Comparison of ENCODE assay signal across 11 mouse cellular contexts in the genomic region with DNA sequence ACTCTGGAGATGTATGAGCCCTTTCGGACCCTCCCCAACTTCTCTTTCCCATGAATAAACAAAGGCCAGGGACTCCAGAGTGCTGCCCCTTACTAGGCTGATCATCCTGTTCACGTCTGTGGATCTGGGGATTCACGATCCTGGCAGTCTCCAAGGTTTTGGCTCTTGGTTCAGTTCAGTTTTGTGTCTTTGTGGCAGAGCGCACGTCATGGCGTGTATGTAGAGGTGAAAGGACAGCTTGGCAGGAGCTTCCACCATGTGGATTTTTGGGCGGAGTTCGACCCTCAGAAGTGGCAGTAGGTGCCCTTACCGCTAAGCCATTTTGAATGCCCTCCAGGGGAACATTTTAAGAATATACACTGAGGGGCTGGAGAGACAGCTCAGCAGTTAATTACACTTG. TPM values are rescaled to one million over a fixed set of nuclear protein-coding genes. Genes with fewer than 3 reads are reported as not detected.
A peak's percentile ranks its signal among the peaks of the same experiment; 100 is the strongest.
DNase-seq lines count a peak whose midpoint lies in the region; ATAC-seq and TF ChIP-seq lines count a peak whose summit lies in the region.
"Had no signal": no experiment of that assay in that cellular context is flagged by ENCODE, and none has a peak within 500 bp of the region (broad histone marks: within the 10 kb centered on the region; RNA-seq: fewer than 3 reads in every experiment).

No protein-coding gene starts in this region.

- no peaks in the 10 kb centered on the region for H3K36me3 ChIP-seq in hindbrain, embryonic 10.5 days
- H3K36me3 ChIP-seq in hindbrain, postnatal 0 days (ENCODE audit: insufficient read depth, low read length): no peaks in the 10 kb centered on the region
- no peaks in the 10 kb centered on the region for H3K36me3 ChIP-seq in lung, postnatal 0 days (ENCODE audit: insufficient read depth, low read length)
- no peaks in the 10 kb centered on the region for H3K36me3 ChIP-seq in stomach, embryonic 15.5 days
- H3K36me3 ChIP-seq: limb, embryonic 13.5 days; midbrain, embryonic 12.5 days had no signal

- peaks cover 15% of the 10 kb centered on the region for H3K27me3 ChIP-seq in hindbrain, embryonic 10.5 days (ENCODE audit: insufficient read depth, poor library complexity, severe bottlenecking)
- no peaks in the 10 kb centered on the region for H3K27me3 ChIP-seq in hindbrain, postnatal 0 days (ENCODE audit: insufficient read depth, low read length)
- H3K27me3 ChIP-seq in lung, postnatal 0 days (replicated peaks; ENCODE audit: insufficient read depth, low read length): no peaks in the 10 kb centered on the region
- H3K27me3 ChIP-seq in stomach, embryonic 15.5 days (replicated peaks): no peaks in the 10 kb centered on the region
- H3K27me3 ChIP-seq: limb, embryonic 13.5 days had no signal

- no peak overlapping the region for H3K4me3 ChIP-seq in hindbrain, embryonic 10.5 days
- H3K4me3 ChIP-seq in hindbrain, postnatal 0 days (ENCODE audit: low read length): no peak overlapping the region
- no peak overlapping the region for H3K4me3 ChIP-seq in lung, postnatal 0 days (ENCODE audit: low read depth, low read length)
- no peak overlapping the region for H3K4me3 ChIP-seq in stomach, embryonic 15.5 days (replicated peaks)
- H3K4me3 ChIP-seq: limb, embryonic 13.5 days; midbrain, embryonic 12.5 days had no signal

- peak overlapping the region; percentile 40; the same call in 1 of the 2 replicates for H3K27ac ChIP-seq in hindbrain, embryonic 10.5 days
- H3K27ac ChIP-seq in hindbrain, postnatal 0 days: no peak overlapping the region
- H3K27ac ChIP-seq in lung, postnatal 0 days (ENCODE audit: low read length): peak overlapping the region; percentile 60; the same call in 1 of the 2 replicates
- H3K27ac ChIP-seq in stomach, embryonic 15.5 days: peak overlapping the region; percentile 79
- H3K27ac ChIP-seq: limb, embryonic 13.5 days had no signal

- TF ChIP-seq CTCF in hindbrain, postnatal 0 days (IDR thresholded peaks at IDR 0.05; ENCODE audit: low read depth): no peak
- TF ChIP-seq CTCF in lung, postnatal 0 days (IDR thresholded peaks at IDR 0.05): no peak

- no peak for ATAC-seq in hindbrain, postnatal 0 days
- ATAC-seq in lung, postnatal 0 days: no peak
- no peak for ATAC-seq in stomach, embryonic 15.5 days (ENCODE audit: insufficient read depth, low FRiP score, low read depth)

- no peaks in the 10 kb centered on the region for H3K9me3 ChIP-seq in hindbrain, embryonic 10.5 days
- H3K9me3 ChIP-seq in hindbrain, postnatal 0 days (ENCODE audit: low read length): no peaks in the 10 kb centered on the region
- no peaks in the 10 kb centered on the region for H3K9me3 ChIP-seq in lung, postnatal 0 days (ENCODE audit: low read length)
- H3K9me3 ChIP-seq in stomach, embryonic 15.5 days: no peaks in the 10 kb centered on the region
- H3K9me3 ChIP-seq: limb, embryonic 13.5 days; midbrain, embryonic 12.5 days had no signal

- no peak overlapping the region for H3K4me2 ChIP-seq in hindbrain, postnatal 0 days (ENCODE audit: low read depth, low read length)
- 0 out of 2 replicates have a peak overlapping the region, but pooled peaks have one; percentile 8 for H3K4me2 ChIP-seq in lung, postnatal 0 days (replicated peaks; ENCODE audit: low read depth, low read length)
- H3K4me2 ChIP-seq in stomach, embryonic 15.5 days: no peak overlapping the region
- H3K4me2 ChIP-seq: midbrain, embryonic 12.5 days had no signal

- H3K4me1 ChIP-seq in hindbrain, embryonic 10.5 days (replicated peaks): peaks cover 66% of the 10 kb centered on the region
- H3K4me1 ChIP-seq in hindbrain, postnatal 0 days (ENCODE audit: insufficient read depth, low read length): peaks cover 27% of the 10 kb centered on the region
- peaks cover 51% of the 10 kb centered on the region for H3K4me1 ChIP-seq in lung, postnatal 0 days (ENCODE audit: insufficient read depth, low read depth, low read length)
- peaks cover 59% of the 10 kb centered on the region for H3K4me1 ChIP-seq in stomach, embryonic 15.5 days

- peak; percentile 23 for DNase-seq in cerebellum, adult 9-11 months
- DNase-seq in cerebellum, adult 8-10 months: no peak
- DNase-seq in hindbrain, embryonic 10.5 days (ENCODE audit: low spot score): no peak
- no peak for DNase-seq in hindbrain, postnatal 0 days (ENCODE audit: low spot score)
- no peak for DNase-seq in lung, postnatal 0 days (ENCODE audit: low spot score)
- DNase-seq in lung, adult 18-20 months: no peak
- no peak for DNase-seq in urinary bladder, postnatal 14 days (ENCODE audit: low spot score)
- DNase-seq: cerebellum, postnatal 10 days had no signal

- WGBS in hindbrain, embryonic 10.5 days: 80% methylated on average over 9 of the region's 9 CpGs
- WGBS in hindbrain, postnatal 0 days: 75% methylated on average over 9 of the region's 9 CpGs
- WGBS in lung, postnatal 0 days: 59% methylated on average over 9 of the region's 9 CpGs
- WGBS in stomach, embryonic 15.5 days: 63% methylated on average over 9 of the region's 9 CpGs

- no peak overlapping the region for H3K9ac ChIP-seq in hindbrain, postnatal 0 days (replicated peaks; ENCODE audit: low read length)
- H3K9ac ChIP-seq in lung, postnatal 0 days (replicated peaks; ENCODE audit: low read depth): no peak overlapping the region
- no peak overlapping the region for H3K9ac ChIP-seq in stomach, embryonic 15.5 days
- H3K9ac ChIP-seq: limb, embryonic 13.5 days; midbrain, embryonic 12.5 days had no signal

- no peak for TF ChIP-seq EP300 in lung, postnatal 0 days (IDR thresholded peaks at IDR 0.05)

RNA-seq across cellular contexts. Expression of a gene that starts 5.2 kb away (rescaled TPM):
- 7.2 and 7.8 TPM in 2 replicates for polyA plus RNA-seq in hindbrain, embryonic 10.5 days (2016; fragmentation: Nextera tagmentation; extraction: Ambion mirVana)
- 4.5 and 6.7 TPM in 2 replicates for total RNA-seq in hindbrain, postnatal 0 days (2014; rRNA removed)
- polyA plus RNA-seq in hindbrain, postnatal 0 days (2015; fragmentation: Nextera tagmentation; extraction: Ambion mirVana): 4.7 and 5.2 TPM in 2 replicates
- polyA plus RNA-seq in lung, postnatal 0 days (2015; fragmentation: Nextera tagmentation; extraction: Ambion mirVana): 20.3 and 23.7 TPM in 2 replicates
- 13.4 and 14.7 TPM in 2 replicates for polyA plus RNA-seq in stomach, embryonic 15.5 days (2015; fragmentation: Nextera tagmentation; extraction: Ambion mirVana)
